19 mouse cellular contexts compared by ENCODE assay signal in genomic region chr2:155805925-155806255, GRCm38 (mm10). TPM values are rescaled to one million over a fixed set of nuclear protein-coding genes. Genes with fewer than 3 reads are reported as not detected.
A peak's percentile ranks its signal among the peaks of the same experiment; 100 is the strongest.
DNase-seq lines count a peak whose midpoint lies in the region; ATAC-seq and TF ChIP-seq lines count a peak whose summit lies in the region.
"Had no signal": no experiment of that assay in that cellular context is flagged by ENCODE, and none has a peak within 500 bp of the region (broad histone marks: within the 10 kb centered on the region; RNA-seq: fewer than 3 reads in every experiment).

No protein-coding gene starts in this region.

- no peaks in the 10 kb centered on the region for H3K27me3 ChIP-seq in intestine, postnatal 0 days (replicated peaks; ENCODE audit: control insufficient read depth, insufficient read depth, low read length)
- no peaks in the 10 kb centered on the region for H3K27me3 ChIP-seq in intestine, embryonic 16.5 days (replicated peaks; ENCODE audit: control insufficient read depth, insufficient read depth, low read length)
- H3K27me3 ChIP-seq: forebrain, embryonic 13.5 days; forebrain, embryonic 15.5 days; Patski had no signal

- no peak for ATAC-seq in cerebellum, adult (ENCODE audit: insufficient number of reproducible peaks, low FRiP score, low TSS enrichment)
- no peak for ATAC-seq in intestine, postnatal 0 days
- ATAC-seq in intestine, embryonic 16.5 days, result no peak
- ATAC-seq: activated CD4-positive, CD25-positive, alpha-beta regulatory T cell, adult 4 months; CD4-positive, CD25-positive, alpha-beta regulatory T cell, adult 4 months; forebrain, embryonic 13.5 days; forebrain, embryonic 15.5 days; forebrain, postnatal 0 days had no signal

- peak; percentile 72 for DNase-seq in cerebellum, adult 11-12 months
- peak; percentile 50 for DNase-seq in cerebellum, adult 8-10 months
- no peak for DNase-seq in cerebellum, adult 9-10 months
- DNase-seq in cerebellum, postnatal 14 days, result peak; percentile 55 to 58
- DNase-seq in cerebellum, postnatal 4 days (ENCODE audit: low spot score in 2 of 2), result no peak
- DNase-seq: B cell, adult 2 months; forebrain, postnatal 0 days had no signal

- no peaks in the 10 kb centered on the region for H3K36me3 ChIP-seq in intestine, postnatal 0 days (ENCODE audit: control insufficient read depth, insufficient read depth)
- no peaks in the 10 kb centered on the region for H3K36me3 ChIP-seq in intestine, embryonic 16.5 days (ENCODE audit: control insufficient read depth, insufficient read depth, low read length)
- H3K36me3 ChIP-seq: embryonic facial prominence, embryonic 10.5 days; embryonic facial prominence, embryonic 12.5 days; G1E had no signal

- no peak overlapping the region for H3K4me3 ChIP-seq in intestine, postnatal 0 days (ENCODE audit: low read depth, low read length)
- no peak overlapping the region for H3K4me3 ChIP-seq in intestine, embryonic 16.5 days (ENCODE audit: low read length)
- H3K4me3 ChIP-seq: embryonic facial prominence, embryonic 10.5 days; embryonic facial prominence, embryonic 12.5 days; forebrain, embryonic 13.5 days; forebrain, embryonic 15.5 days had no signal

- no peak for TF ChIP-seq CTCF in intestine, postnatal 0 days (IDR thresholded peaks at IDR 0.05; ENCODE audit: low read depth)

- H3K4me2 ChIP-seq in intestine, postnatal 0 days (replicated peaks; ENCODE audit: low read depth), result peak overlapping the region; percentile 17; the same call in 1 of the 2 replicates
- H3K4me2 ChIP-seq in intestine, embryonic 16.5 days (ENCODE audit: low read depth, low read length), result no peak overlapping the region
- H3K4me2 ChIP-seq: embryonic facial prominence, embryonic 12.5 days; forebrain, embryonic 13.5 days; forebrain, embryonic 15.5 days had no signal

- no peak overlapping the region for H3K9ac ChIP-seq in intestine, postnatal 0 days (ENCODE audit: low read depth, low read length)
- H3K9ac ChIP-seq in intestine, embryonic 16.5 days (ENCODE audit: low read depth, low read length), result no peak overlapping the region
- H3K9ac ChIP-seq: embryonic facial prominence, embryonic 12.5 days; forebrain, embryonic 13.5 days; forebrain, embryonic 15.5 days; forebrain, postnatal 0 days had no signal

- H3K4me1 ChIP-seq in intestine, postnatal 0 days (replicated peaks; ENCODE audit: control insufficient read depth, insufficient read depth, low read length), result peaks cover 15% of the 10 kb centered on the region
- H3K4me1 ChIP-seq in intestine, embryonic 16.5 days (ENCODE audit: control insufficient read depth, insufficient read depth, low read length), result peaks cover 6% of the 10 kb centered on the region
- H3K4me1 ChIP-seq: embryonic facial prominence, embryonic 12.5 days; forebrain, embryonic 15.5 days had no signal

- H3K9me3 ChIP-seq in intestine, postnatal 0 days (ENCODE audit: control insufficient read depth), result no peaks in the 10 kb centered on the region
- no peaks in the 10 kb centered on the region for H3K9me3 ChIP-seq in intestine, embryonic 16.5 days (ENCODE audit: control insufficient read depth, low read length)
- H3K9me3 ChIP-seq: embryonic facial prominence, embryonic 10.5 days; embryonic facial prominence, embryonic 12.5 days; forebrain, embryonic 13.5 days; forebrain, embryonic 15.5 days; G1E had no signal

- 54% methylated on average over 6 of the region's 6 CpGs for WGBS in intestine, postnatal 0 days
- 72% methylated on average over 6 of the region's 6 CpGs for WGBS in intestine, embryonic 16.5 days

- H3K27ac ChIP-seq in intestine, postnatal 0 days (ENCODE audit: low read depth, low read length), result no peak overlapping the region
- H3K27ac ChIP-seq in intestine, embryonic 16.5 days (ENCODE audit: low read length), result no peak overlapping the region
- H3K27ac ChIP-seq: embryonic facial prominence, embryonic 10.5 days; embryonic facial prominence, embryonic 12.5 days; forebrain, embryonic 13.5 days; forebrain, embryonic 15.5 days had no signal

RNA-seq across cellular contexts. Expression of gene BC029722, which starts 13.3 kb away (rescaled TPM):
- 40.0 and 42.3 TPM in 2 replicates for polyA plus RNA-seq in intestine, postnatal 0 days (2015; fragmentation: Nextera tagmentation; extraction: Ambion mirVana)
- polyA plus RNA-seq in intestine, embryonic 16.5 days (2015; fragmentation: Nextera tagmentation; extraction: Ambion mirVana), result 27.4 and 30.0 TPM in 2 replicates

RNA-seq across cellular contexts. Expression of gene Eif6, which starts 20.8 kb away (rescaled TPM):
- 318 and 321 TPM in 2 replicates for polyA plus RNA-seq in intestine, postnatal 0 days (2015; fragmentation: Nextera tagmentation; extraction: Ambion mirVana)
- 279 and 287 TPM in 2 replicates for polyA plus RNA-seq in intestine, embryonic 16.5 days (2015; fragmentation: Nextera tagmentation; extraction: Ambion mirVana)

RNA-seq across cellular contexts. Expression of gene Fam83c, which starts 28.8 kb away (rescaled TPM):
- 0.31 and 0.37 TPM in 2 replicates for polyA plus RNA-seq in intestine, postnatal 0 days (2015; fragmentation: Nextera tagmentation; extraction: Ambion mirVana)
- polyA plus RNA-seq in intestine, embryonic 16.5 days (2015; fragmentation: Nextera tagmentation; extraction: Ambion mirVana), result 0.33 and 0.35 TPM in 2 replicates
- polyA plus RNA-seq: activated CD4-positive, CD25-positive, alpha-beta regulatory T cell, adult 4 months; CD4-positive, CD25-positive, alpha-beta regulatory T cell, adult 4 months; cortical plate, adult 2 months; G1E had no signal

RNA-seq across cellular contexts. Expression of gene Mmp24, which starts 30.7 kb away (rescaled TPM):
- 0.17 and 0.22 TPM in 2 replicates for polyA plus RNA-seq in intestine, postnatal 0 days (2015; fragmentation: Nextera tagmentation; extraction: Ambion mirVana)
- 0.18 and 0.21 TPM in 2 replicates for polyA plus RNA-seq in intestine, embryonic 16.5 days (2015; fragmentation: Nextera tagmentation; extraction: Ambion mirVana)
- polyA plus RNA-seq: CD4-positive, CD25-positive, alpha-beta regulatory T cell, adult 4 months; G1E had no signal

RNA-seq across cellular contexts. Expression of gene Procr, which starts 55.0 kb away (rescaled TPM):
- polyA plus RNA-seq in intestine, postnatal 0 days (2015; fragmentation: Nextera tagmentation; extraction: Ambion mirVana), result 8.0 and 8.3 TPM in 2 replicates
- 20.4 and 20.8 TPM in 2 replicates for polyA plus RNA-seq in intestine, embryonic 16.5 days (2015; fragmentation: Nextera tagmentation; extraction: Ambion mirVana)
- polyA plus RNA-seq: activated CD4-positive, CD25-positive, alpha-beta regulatory T cell, adult 4 months; CD4-positive, CD25-positive, alpha-beta regulatory T cell, adult 4 months had no signal

Comparison
In these comparisons a context has a peak if more than half of its experiments do, and no peak if none do; other contexts are left out.
1. DNase-seq: peak in cerebellum, adult 11-12 months (single experiment), cerebellum, adult 8-10 months (single experiment) and cerebellum, postnatal 14 days (2 of 2); none in cerebellum, adult 9-10 months (single experiment) and cerebellum, postnatal 4 days (0 of 2).